Mouse (Mus musculus): ENCODE results near the gene Ctcfl. TPM values are rescaled to one million over a fixed set of nuclear protein-coding genes. Genes with fewer than 3 reads are reported as not detected.

The Ctcfl gene
- total RNA-seq (2021) = under 1 TPM; 0.24 to 0.33 TPM
- long read RNA-seq, experiment 1, partial matches to known transcripts = 0 of 1 reads
- long read RNA-seq, experiment 1, other reads (novel, unspliced or antisense) = 1 of 1 reads
- long read RNA-seq, experiment 2, partial matches to known transcripts = 0 of 1 reads
- long read RNA-seq, experiment 2, other reads (novel, unspliced or antisense) = 1 of 1 reads

DNA sequence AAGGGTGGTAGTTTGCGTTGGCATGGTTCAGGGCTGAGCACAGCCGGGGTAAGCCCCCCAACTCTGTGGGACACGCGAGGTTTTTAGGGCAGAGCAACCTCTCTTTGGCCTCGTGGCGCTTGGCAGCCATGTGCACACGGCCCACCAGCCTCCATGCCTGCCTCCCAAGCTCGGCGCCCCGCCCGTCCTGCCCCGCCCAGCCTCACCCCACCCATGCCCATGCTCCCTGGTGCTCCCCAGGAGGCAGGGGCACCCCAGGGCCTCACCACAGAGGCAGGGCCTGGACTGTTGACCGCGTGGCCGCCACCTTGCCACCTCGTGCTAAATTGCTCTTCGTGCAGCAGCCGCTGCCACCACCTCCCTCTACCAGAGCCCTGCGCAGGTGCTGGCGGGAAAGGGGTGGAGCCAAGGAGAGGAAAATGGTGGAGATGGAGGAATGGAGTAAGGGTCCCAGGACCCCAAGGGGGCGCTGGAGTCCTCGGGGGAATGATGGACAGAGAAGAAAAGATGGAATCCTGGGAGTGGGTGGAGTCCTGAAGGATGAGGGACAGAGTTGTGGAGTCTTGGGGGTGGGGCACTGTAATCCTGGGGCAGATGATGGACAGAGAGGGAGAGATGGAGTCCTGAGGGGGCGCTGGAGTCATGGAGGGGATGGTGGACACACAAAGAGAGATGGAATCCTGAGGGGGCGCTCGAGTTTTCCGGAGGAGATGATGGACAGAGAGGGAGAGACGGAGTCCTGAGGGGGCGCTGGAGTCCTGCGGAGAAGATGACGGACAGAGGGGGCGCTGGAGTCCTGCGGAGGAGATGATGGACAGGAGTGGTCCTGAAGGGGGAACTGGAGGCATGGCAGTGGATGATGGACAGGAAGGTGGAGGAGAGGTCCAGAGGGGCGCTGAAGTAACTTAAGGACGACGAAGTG is at the start of gene Ctcfl:
Ctcfl (minus strand) TSS at position 503 of the 922 bp plus-strand sequence.
- no peak for DNase-seq

DNA sequence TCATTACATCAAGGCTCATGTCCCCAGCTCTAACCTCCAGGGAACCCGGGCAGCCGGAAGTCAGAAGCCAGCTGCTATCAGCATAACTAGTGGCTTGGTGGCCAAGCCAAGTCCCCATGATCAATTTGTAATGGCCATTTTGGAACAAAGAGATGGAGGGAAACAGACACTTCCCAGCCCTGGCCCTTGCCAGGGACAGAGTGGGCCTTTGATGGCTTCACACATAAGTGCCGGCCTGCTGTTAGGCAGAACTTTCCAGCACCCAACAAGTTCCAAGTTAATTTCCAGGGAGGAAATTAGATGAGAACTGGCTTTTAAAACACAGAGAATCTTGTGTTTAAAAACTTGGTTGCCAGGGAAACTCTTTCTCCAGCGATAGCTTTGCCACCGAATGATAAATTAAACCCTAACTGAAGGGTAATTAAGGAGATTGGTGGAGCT is 49.1 kb upstream of the Ctcfl start:
- no peak for DNase-seq

- DNase-seq = no peak
These were observed 46.0 kb upstream of the Ctcfl start for GRCm38 (mm10) chr2:173165357-173165756.

DNA sequence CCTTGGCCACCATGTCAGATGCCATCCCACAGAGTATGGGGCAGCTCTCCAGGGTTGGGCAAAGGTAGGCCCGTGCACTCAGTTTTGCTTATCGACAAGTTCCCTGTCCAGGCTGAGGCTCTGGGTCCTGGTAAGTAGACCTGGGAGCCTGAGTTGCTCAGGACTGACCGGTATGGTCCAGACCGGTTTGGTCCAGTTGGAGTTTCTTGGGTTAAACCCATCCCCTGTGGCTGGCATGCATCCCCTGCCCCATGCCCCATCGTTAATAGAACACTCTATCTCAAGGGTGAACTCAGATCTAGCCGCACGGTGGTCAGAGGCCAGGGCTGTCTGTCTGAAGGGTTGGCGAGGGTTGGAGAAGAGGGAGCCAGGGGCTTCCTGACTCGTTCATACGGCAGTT is 45.6 kb upstream of the Ctcfl start:
- no peak for DNase-seq

DNA sequence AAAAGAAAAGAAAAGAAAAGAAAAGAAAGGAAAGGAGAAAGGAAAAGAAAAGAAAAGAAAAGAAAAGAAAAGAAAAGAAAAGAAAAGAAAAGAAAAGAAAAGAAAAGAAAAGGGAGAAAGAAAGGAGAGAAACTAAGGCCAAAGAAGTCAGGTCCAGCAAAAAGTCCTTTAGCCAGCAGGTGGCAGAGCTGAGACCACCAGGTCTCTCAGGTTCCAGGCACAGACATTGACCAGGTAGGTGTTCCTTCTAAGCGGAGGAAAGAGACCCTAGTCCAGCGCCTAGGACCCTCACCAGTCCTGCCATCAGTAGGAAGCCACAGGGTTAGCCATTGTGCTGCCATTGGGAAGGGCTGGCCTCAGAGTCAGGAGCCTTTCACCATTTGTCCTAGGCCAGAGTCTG is 45.0 kb upstream of the Ctcfl start:
- peak; percentile 59 for DNase-seq

DNA sequence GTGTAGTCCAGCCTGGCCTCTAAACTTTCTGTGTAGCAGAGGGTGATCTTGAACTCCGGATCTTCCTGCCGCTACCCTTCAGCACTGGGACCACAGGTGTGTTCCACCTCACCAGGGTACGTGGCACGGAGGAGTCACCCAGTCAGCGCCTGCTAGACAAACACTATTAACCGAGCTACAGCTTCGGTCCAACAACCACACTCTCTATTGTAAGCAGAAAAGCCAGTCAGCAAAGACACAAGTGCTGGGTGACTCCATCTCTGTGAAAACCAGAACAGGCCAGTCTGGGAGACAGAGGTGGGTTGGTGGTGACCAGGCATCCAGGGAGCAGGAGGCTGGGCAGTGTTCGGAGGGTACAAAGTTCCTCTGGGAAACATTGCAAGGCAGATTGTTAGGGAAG is 44.1 kb upstream of the Ctcfl start:
- no peak for DNase-seq

GRCm38 (mm10) chr2:173159354-173160311 is 40.3 kb upstream of the Ctcfl start:
- DNase-seq = peak; percentile 77

GRCm38 (mm10) chr2:173158390-173159055 is 39.2 kb upstream of the Ctcfl start:
- DNase-seq = no peak

DNA sequence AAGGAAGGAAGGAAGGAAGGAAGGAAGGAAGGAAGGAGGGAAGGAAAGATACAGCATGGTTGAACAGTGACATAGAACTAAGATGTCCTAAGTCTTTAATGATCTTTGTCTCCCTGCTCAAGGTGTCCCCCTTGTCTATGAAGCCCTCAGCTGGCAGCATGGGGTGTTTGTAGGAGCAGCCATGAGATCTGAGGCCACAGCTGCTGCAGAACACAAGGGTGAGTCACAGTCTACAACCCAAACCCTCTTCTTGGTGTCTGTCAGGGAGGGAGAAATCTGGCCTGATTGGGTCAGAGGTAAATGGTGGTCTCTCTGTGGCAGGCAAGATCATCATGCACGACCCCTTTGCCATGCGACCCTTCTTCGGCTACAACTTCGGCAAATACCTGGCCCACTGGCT is 38.5 kb upstream of the Ctcfl start:
- DNase-seq = no peak

GRCm38 (mm10) chr2:173157376-173157775 is 38.1 kb upstream of the Ctcfl start:
- no peak for DNase-seq

GRCm38 (mm10) chr2:173156923-173157322 is 37.6 kb upstream of the Ctcfl start:
- DNase-seq = no peak

- DNase-seq = no peak
These were observed 36.6 kb upstream of the Ctcfl start for GRCm38 (mm10) chr2:173155907-173156306.

- DNase-seq = no peak
These were observed 35.6 kb upstream of the Ctcfl start for GRCm38 (mm10) chr2:173154962-173155361.

GRCm38 (mm10) chr2:173154513-173154912 is 35.2 kb upstream of the Ctcfl start:
- no peak for DNase-seq

DNA sequence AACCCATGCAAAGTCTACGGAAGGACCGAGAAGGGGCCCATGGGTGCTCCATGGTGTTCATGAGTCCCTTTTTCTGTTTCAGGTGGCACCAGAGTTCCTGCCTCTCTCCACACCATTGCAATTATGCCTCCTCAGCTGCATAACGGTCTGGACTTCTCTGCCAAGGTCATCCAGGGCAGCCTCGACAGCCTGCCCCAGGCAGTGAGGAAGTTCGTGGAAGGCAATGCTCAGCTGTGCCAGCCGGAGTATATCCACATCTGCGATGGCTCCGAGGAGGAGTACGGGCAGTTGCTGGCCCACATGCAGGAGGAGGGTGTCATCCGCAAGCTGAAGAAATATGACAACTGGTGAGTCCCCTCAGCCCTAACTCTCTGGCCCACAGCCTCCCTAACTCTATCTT is 33.9 kb upstream of the Ctcfl start:
- DNase-seq = no peak

DNA sequence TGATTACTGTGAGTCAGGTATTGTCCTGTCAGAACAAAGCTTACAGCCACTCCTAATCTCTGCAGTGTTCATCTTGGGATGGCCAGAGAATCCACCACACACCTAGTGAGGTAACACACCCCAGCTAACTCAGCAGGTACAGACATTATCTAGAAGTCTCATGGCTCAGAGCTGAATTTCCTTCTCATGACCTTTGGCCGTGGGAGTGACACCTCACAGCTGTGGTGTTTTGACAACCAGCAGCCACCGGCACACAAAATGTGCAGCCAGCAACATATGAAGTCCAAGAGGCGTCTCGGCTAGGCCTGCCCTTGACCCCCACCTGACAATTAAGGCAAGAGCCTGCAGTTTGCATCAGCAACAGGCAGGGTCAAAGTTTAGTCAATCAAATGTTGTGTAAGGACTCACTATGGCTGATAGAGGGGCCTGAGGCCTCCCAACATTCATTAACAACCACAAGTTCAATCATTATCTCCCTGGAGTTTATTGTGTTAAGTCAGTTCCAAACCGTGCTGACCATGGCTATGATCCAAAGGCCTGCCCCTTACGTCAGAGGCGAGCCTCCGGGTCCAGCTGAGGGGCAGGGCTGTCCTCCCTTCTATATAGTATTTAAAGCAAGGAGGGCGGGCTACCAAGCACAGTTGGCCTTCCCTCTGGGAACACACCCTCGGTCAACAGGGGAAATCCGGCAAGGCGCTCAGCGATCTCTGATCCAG is 33.3 kb upstream of the Ctcfl start, which contains the start of gene Pck1:
Pck1 (plus strand) TSS at position 613 of the 716 bp plus-strand sequence.
- DNase-seq = peak; percentile 84

- DNase-seq = peak; percentile 56
These were observed 32.5 kb upstream of the Ctcfl start for GRCm38 (mm10) chr2:173151784-173152284.

DNA sequence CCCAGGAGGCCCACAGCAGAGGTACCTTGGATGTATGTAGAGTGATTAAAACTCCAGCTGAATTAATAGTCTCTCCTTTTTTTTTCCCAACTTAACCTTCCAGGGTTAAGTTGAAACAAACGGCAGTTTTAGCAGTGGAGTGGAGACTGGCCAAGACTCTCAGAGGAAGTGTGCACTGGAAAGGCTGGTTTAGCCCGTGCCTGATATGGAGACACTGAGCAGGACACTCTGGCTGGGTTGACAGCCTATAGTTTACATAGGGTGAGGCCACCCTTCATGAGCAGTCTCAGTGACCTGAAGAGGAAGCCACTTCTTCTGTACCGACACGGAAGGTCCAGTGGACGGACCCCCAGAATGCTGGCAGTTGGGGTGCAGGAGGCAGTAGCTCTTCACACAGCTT is 32.0 kb upstream of the Ctcfl start:
- DNase-seq = no peak

GRCm38 (mm10) chr2:173148001-173148400 is 28.7 kb upstream of the Ctcfl start:
- DNase-seq = no peak

DNA sequence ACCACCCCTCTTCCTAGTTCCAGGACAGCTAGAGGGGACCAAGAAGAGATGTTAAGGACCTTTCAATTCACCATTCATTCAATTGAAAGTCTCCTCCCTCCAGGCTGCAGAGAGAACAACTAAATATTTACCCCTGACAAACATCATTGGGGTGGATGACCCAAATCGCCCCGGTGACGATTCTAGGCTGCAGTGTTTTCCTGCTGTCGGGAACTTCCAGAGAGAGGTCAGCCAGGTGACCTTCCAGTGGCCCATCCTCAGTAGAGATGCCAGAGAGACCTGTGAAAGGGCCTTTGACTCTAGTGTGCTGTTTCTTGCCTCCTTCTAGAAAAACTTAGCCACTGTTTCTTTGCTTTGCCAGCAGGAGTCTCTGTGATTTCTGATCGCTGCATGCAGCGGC is 27.4 kb upstream of the Ctcfl start:
- no peak for DNase-seq

DNA sequence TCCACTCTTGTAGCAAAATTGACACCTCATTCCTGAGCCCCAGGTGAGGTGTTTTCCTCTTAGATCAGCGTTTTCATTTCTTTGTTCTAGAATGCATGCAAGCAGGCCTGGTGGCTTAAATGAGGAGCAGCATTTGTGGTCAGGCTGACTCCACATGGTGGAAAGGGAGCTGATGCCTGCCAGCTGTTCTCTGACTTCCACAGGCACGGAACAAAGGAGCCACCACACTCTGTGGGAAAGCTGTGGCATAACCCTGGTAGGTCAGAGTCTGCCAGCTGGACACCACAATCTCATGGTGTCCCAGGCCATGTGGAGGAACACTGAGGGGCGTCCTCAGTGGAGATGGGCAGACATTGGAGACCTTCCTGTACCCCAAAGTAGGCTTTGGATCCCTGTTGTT is 26.5 kb upstream of the Ctcfl start:
- no peak for DNase-seq
